Mouse (Mus musculus) WW6 (cell line): ENCODE measurements around the gene Ceacam1.

Experiments
- DNase-seq: peaks from one replicate; pipeline ENCODE4 v3.0.0-alpha.2; 2013; ENCODE audit warnings: low read depth, low spot score

Ceacam1 gene

DNA sequence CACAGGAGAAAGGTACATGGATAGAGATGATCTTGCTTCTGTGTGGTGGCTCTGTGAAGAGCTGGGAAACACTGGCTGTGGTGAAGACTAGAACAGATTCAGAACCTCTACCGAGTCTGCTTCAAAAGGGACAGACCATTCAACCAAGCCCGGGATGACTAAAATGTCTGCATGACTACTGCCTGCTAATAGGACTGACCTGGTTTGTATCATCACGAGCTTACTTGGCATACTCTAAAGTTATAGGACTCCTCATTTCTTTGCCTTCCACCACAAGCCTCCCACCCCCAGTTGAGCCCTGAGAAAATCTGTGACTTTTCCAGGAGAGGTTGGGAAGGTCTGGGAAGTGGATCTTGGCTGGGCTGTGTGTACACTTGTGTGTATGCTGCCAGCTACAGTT, 65.5 kb downstream of the Ceacam1 start:
- no peak for DNase-seq
